Mouse (Mus musculus): ENCODE data around the gene Slc22a13. TPM values are rescaled to one million over a fixed set of nuclear protein-coding genes. Genes with fewer than 3 reads are reported as not detected.

Slc22a13 gene
- polyA plus RNA-seq (2012), result not detected in 2 replicates

DNA sequence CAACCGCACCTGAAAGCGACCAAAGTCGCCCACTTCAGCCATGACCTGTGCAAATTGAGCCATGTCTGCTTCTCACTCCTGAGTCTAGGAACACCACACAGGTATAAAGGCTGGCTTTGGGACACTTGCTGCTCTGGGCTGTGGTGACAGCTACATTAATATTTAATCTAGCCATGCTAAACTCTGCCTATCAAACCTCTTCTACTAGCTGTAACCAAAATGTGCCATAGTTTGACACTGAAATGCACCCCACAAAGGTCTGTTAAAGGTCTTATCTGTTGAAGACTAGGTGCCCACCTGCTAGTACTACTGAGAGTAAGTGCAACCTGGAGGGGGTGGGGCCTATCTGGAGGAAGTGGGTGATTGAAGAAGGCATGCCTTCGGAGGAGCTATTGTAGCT is at the start of gene Slc22a13:
TSS of gene Slc22a13 (minus strand) at position 101 of the 400 bp plus-strand sequence.
- TF ChIP-seq GATA1 (IDR thresholded peaks at IDR 0.05; ENCODE audit: low read length), result no peak

DNA sequence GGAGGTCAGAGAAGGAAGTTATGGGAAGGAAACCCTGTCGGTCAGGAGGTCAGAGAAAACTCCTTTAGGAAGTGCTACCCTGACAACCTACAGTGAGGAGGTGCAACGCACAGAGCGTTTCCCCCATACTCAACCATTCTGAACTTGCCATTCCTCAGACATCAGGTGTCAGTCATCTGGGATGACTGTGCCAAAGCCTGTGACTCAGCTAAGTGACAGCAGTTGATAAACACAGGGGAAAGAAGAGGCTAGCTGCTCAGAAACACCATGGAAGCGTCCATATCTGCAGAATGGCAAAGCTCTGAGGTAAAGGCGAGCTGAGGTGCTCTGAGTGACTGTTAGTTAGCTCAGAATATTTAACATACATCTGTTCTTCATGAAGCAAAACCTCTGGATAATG is 49.2 kb upstream of the Slc22a13 start:
- no peak for TF ChIP-seq GATA1 (IDR thresholded peaks at IDR 0.05; ENCODE audit: low read length)

- no peak for TF ChIP-seq GATA1 (IDR thresholded peaks at IDR 0.05; ENCODE audit: low read length)
Observed at GRCm38 (mm10) chr9:119256161-119256560, 47.3 kb upstream of the Slc22a13 start.

DNA sequence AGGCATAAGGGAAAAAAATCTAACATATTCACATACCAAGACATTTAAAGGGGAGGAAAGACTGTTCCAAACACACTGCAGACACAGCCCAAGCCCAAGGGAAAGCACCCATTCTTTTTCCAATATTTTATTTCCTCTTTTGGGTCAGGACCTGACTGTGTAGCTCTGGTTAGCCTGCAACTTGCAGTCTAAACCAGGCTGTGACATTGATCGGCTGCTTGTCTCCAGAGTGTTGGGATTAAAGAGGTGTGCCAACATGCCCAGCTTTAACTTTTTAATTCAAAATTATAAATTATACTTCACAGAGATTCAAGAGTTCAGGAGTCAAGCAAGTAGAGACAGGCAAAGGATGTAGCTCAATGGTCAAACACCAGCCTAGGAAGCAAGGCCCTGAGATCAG is 46.2 kb upstream of the Slc22a13 start:
- TF ChIP-seq GATA1 (IDR thresholded peaks at IDR 0.05; ENCODE audit: low read length), result no peak

GRCm38 (mm10) chr9:119254187-119254586 is 45.3 kb upstream of the Slc22a13 start:
- no peak for TF ChIP-seq GATA1 (IDR thresholded peaks at IDR 0.05; ENCODE audit: low read length)

DNA sequence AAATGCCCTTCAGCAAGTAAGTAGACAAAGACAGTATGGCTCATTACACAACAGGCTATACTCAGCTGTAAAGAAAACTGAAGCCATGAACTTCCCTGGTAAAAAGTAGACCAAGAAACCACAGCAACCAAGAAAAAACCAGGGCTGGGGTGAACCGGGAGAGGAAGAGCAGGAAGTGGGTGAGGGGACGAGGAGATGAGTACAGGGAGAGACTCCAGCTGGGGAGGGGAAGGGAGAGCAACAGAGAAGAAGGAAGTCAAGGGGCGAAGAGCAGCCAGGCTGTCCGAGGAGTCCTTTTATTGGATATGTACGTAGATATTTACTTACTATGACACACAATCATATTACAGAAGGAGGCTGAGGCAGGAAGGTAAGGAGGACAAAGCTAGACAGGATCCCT is 39.1 kb upstream of the Slc22a13 start:
- TF ChIP-seq GATA1 (IDR thresholded peaks at IDR 0.05; ENCODE audit: low read length), result no peak

GRCm38 (mm10) chr9:119246826-119247225 is 37.9 kb upstream of the Slc22a13 start:
- TF ChIP-seq GATA1 (IDR thresholded peaks at IDR 0.05; ENCODE audit: low read length), result no peak

DNA sequence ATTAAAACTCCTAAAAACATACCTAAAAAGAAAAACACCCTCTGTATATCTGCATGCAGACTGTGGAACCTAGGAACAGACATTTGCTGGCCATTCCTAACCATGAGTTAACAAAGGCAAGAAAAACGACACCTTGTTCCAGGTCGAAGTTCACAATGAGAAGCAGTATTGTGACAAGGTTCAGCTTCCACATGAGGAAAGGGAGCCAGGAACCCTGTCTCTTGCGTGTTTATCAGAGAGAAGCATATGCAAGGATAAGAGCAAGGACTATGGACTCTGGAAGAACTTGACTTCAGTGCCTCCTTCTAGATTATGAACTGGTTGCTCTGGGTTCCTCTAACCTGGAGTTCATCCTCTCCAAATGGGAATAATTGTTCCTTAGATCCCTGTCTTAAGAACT is 35.1 kb upstream of the Slc22a13 start:
- TF ChIP-seq GATA1 (IDR thresholded peaks at IDR 0.05; ENCODE audit: low read length), result no peak

DNA sequence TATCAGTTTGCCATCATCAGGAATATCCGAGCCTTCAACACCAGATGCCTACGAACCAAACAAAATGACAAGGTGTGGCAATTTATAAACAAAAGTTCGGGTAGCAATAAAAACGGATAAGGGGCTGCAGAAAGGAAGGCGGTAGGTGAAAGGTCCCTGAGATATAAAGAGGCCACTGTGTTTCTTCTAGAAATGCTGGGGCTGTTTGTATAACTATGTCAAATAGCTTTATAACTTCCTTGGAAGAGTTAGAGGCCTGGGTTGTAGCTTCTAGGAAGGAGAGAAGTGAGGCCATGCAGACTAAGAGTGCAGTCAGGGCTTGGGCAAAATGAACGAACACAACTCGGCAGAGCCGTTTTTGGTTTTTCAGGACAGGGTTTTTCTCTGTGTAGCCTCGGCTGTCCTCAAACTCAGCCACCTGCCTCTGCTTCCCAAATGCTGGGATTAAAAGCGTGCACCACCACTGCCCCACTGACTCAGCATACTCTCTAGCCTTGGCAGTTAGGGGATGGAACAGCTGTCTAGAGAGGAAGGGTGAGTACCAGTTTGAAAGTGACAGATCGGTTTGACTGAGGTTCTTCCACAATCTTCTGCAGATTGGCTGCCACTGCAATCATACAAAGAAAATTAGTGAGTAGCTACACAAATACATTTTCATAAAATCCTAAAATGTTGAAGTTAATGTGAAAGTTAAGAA is 32.4 kb upstream of the Slc22a13 start:
- TF ChIP-seq GATA1 (IDR thresholded peaks at IDR 0.05; ENCODE audit: low read length), result no peak

GRCm38 (mm10) chr9:119240286-119240997 is 31.5 kb upstream of the Slc22a13 start:
- no peak for TF ChIP-seq GATA1 (IDR thresholded peaks at IDR 0.05; ENCODE audit: low read length)

- no peak for TF ChIP-seq GATA1 (IDR thresholded peaks at IDR 0.05; ENCODE audit: low read length)
Observed at GRCm38 (mm10) chr9:119239274-119239673, 30.4 kb upstream of the Slc22a13 start.

DNA sequence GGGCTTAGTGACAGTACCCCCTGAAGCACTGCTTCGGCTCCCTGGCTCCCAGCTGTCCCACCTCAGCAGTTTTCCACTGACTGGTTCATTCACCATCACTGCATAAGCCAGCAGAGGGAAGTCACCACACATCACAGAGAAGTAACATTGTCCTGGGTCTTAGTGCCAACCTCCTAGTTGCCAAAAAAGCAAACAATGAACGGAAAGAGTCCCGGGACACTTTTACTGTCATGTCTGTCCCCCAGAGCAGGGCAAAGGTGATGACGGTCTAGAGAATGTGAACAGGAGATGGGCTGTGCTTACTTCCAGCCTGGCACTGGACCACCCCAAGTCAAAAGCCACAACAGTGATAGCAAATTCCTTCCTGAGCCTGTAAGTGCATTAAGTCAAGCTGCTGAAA is 29.9 kb upstream of the Slc22a13 start:
- TF ChIP-seq GATA1 (IDR thresholded peaks at IDR 0.05; ENCODE audit: low read length), result no peak

- TF ChIP-seq GATA1 (IDR thresholded peaks at IDR 0.05; ENCODE audit: low read length), result no peak
Observed at GRCm38 (mm10) chr9:119231552-119231951, 22.7 kb upstream of the Slc22a13 start.

DNA sequence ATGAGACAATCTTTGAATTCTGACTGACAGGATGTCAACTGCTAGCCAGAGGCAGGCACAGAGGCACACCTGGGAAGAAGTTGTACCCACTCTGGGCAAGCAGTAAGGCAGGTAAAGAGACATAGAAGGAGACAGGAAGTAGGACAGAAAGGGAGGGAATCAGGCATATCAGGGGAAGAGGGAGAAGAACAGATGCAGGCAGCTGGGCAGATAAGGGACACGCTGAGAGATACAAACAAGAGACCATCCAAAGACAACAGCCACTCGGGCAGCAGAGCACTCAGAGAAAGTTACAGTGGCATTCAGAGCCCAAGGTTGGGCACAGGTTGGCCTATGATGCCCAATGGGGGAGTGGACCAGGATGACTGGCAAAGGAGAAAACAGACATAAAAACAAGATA is 21.9 kb upstream of the Slc22a13 start:
- TF ChIP-seq GATA1 (IDR thresholded peaks at IDR 0.05; ENCODE audit: low read length), result no peak

DNA sequence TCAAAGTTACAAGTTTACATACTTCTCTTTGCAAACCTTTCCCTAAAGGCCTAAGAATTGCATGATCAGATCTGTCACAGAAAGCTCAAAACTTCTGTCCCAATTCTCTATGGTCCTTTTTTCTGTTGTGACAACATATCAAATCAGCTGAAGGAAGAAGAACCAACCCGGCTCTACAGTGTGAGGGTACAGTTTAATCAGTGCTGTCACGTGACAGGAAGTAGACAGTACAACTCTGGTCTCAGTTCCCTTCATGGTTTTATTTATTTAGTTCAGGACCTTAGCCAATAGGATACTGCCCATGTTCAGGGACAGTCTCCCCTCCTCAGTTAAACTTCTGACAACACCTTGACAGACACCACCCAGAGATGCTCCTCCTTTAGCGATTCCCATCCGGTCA is 11.4 kb upstream of the Slc22a13 start:
- TF ChIP-seq GATA1 (IDR thresholded peaks at IDR 0.05; ENCODE audit: low read length), result no peak

DNA sequence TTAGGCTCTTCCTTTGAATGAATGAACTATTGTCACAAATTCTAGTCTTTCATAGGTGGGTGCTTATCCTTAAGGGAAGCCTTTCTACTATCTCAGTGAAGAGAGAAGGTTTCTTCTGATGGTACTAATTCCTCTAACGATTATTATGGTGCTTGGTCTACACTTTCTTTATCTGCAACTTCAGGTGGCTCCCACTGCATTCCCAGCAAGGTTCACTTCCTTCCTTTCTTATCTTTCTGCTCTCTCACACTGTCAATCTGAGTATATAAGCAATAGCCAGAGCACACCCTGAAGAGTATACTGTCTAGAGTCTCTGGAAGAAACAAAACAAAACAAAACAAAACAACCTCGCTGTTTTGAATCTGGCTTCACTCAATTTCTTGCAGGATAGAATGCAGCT is 10.8 kb upstream of the Slc22a13 start:
- TF ChIP-seq GATA1 (IDR thresholded peaks at IDR 0.05; ENCODE audit: low read length), result no peak

DNA sequence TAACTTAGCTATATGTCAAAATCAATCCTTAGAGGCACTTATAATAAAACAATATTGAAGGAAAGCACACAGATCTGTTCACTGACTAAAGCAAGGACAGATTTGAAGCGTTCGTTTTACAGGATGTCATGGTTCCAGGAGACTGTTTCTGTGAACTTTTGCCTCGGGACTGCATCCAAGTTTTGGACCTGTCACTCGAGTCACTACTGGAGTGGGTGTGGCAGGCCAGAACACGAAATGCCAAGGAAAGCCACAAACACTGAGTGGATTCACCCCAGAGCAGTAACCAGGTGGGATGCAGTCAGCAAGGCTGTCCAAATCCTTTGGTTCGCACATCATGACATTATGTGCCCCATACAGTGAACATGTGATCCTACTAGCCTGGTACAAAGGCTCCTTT is 5.7 kb upstream of the Slc22a13 start:
- TF ChIP-seq GATA1 (IDR thresholded peaks at IDR 0.05; ENCODE audit: low read length), result no peak

Measured in G1E-ER4 (cell line).